Mouse (Mus musculus) left cerebral cortex, postnatal 25 days (tissue): Measurements from ENCODE around the gene Gmfb. TPM values are rescaled to one million over a fixed set of nuclear protein-coding genes. Genes with fewer than 3 reads are reported as not detected.

Experiments
- DNase-seq, 2 experiments: peaks; one replicate each; pipeline ENCODE4 v3.0.0; 2022; ENCODE audit warnings: low spot score in 2 of 2, mixed read lengths in 1 of 2
- intact Hi-C: fragments of 180-260 bp; cut with DNase I; formaldehyde crosslinking; loops from one replicate; pipeline ENCODE4 v1.15.1; 2025
- total RNA-seq, 2 experiments: library from RNA; stranded (reverse); gene quantifications; 2 replicates each; pipeline ENCODE4 v1.2.3; 2021

The Gmfb gene
- total RNA-seq, 2 experiments from 2014 or later: 156 to 158 TPM

- DNase-seq: no peak
- intact Hi-C loops: no loop called here
Measured at GRCm38 (mm10) chr14:46759970-46760354, 62.1 kb downstream of the Gmfb start.

Other genes with a start within 250 kb of the Gmfb start
- 1 to 10 TPM; 1.1 to 1.9 TPM for gene Cdkn3, start 61.7 kb downstream of the Gmfb start, total RNA-seq
- gene Cnih1, start 33.8 kb downstream of the Gmfb start, total RNA-seq: 10 to 100 TPM; 84.1 to 85.4 TPM
- gene Cgrrf1, start 9.9 kb upstream of the Gmfb start, total RNA-seq: 10 to 100 TPM; 33.0 to 35.7 TPM
- gene Samd4, start 60.6 kb upstream of the Gmfb start, total RNA-seq: 10 to 100 TPM; 23.7 to 25.7 TPM